Comparison of ENCODE assay signal across 8 mouse cellular contexts in genomic region chr11:98447475-98447834, GRCm38 (mm10). TPM values are rescaled to one million over a fixed set of nuclear protein-coding genes. Genes with fewer than 3 reads are reported as not detected.
A peak's percentile ranks its signal among the peaks of the same experiment; 100 is the strongest.
DNase-seq lines count a peak whose midpoint lies in the region; ATAC-seq and TF ChIP-seq lines count a peak whose summit lies in the region.

No protein-coding gene starts in this region.

- H3K4me2 ChIP-seq in limb, embryonic 11.5 days (ENCODE audit: low read depth, severe bottlenecking) = no peak overlapping the region; the same call in 1 of the 2 replicates
- H3K4me2 ChIP-seq in neural tube, embryonic 15.5 days = peak overlapping the region; percentile 30

- no peaks in the 10 kb centered on the region for H3K36me3 ChIP-seq in limb, embryonic 11.5 days (ENCODE audit: control insufficient read depth, insufficient read depth, low read length)
- no peaks in the 10 kb centered on the region for H3K36me3 ChIP-seq in neural tube, embryonic 15.5 days

- no peak for TF ChIP-seq CTCF in cerebellum, adult 2 months (IDR thresholded peaks at IDR 0.05; ENCODE audit: borderline replicate concordance, insufficient read depth, low read depth, low read length)
- no peak for TF ChIP-seq CTCF in lung, adult 2 months (IDR thresholded peaks at IDR 0.05; ENCODE audit: insufficient read depth, low read length)

- H3K9me3 ChIP-seq in limb, embryonic 11.5 days (ENCODE audit: control insufficient read depth, low read length) = no peaks in the 10 kb centered on the region
- H3K9me3 ChIP-seq in neural tube, embryonic 15.5 days (replicated peaks) = no peaks in the 10 kb centered on the region

- H3K27me3 ChIP-seq in cerebellum, adult 2 months (ENCODE audit: control insufficient read depth, insufficient read depth, low read length) = no peaks in the 10 kb centered on the region
- peaks cover 14% of the 10 kb centered on the region; the same call in 1 of the 2 replicates for H3K27me3 ChIP-seq in limb, embryonic 11.5 days (ENCODE audit: control insufficient read depth, insufficient read depth, low read length)
- peaks cover 37% of the 10 kb centered on the region for H3K27me3 ChIP-seq in neural tube, embryonic 15.5 days (replicated peaks)

- peak overlapping the region; percentile 76 for H3K4me3 ChIP-seq in cerebellum, adult 2 months (replicated peaks; ENCODE audit: insufficient read depth, low read depth, low read length)
- H3K4me3 ChIP-seq in lung, adult 2 months (replicated peaks; ENCODE audit: extremely low read depth, low read depth, low read length) = peak overlapping the region; percentile 72
- H3K4me3 ChIP-seq in limb, embryonic 11.5 days (ENCODE audit: low read depth, low read length) = peak overlapping the region; percentile 17; the same call in 1 of the 2 replicates
- peak overlapping the region; percentile 4; the same call in 1 of the 2 replicates for H3K4me3 ChIP-seq in neural tube, embryonic 15.5 days (replicated peaks)

- peaks cover 18% of the 10 kb centered on the region for H3K4me1 ChIP-seq in cerebellum, adult 2 months (ENCODE audit: control insufficient read depth, insufficient read depth, low read length)
- H3K4me1 ChIP-seq in lung, adult 2 months (ENCODE audit: control insufficient read depth, insufficient read depth, low read length) = no peaks in the 10 kb centered on the region; the same call in 1 of the 2 replicates
- peaks cover 5% of the 10 kb centered on the region; the same call in 1 of the 2 replicates for H3K4me1 ChIP-seq in limb, embryonic 11.5 days (ENCODE audit: control insufficient read depth, insufficient read depth, low read length)
- peaks cover 10% of the 10 kb centered on the region; the same call in 1 of the 2 replicates for H3K4me1 ChIP-seq in neural tube, embryonic 15.5 days

- DNase-seq in cerebellum, adult 2 months = no peak
- DNase-seq in cerebellum, adult 11 months = no peak
- no peak for DNase-seq in lung, adult 2 months
- DNase-seq in lung, postnatal 10 days = no peak
- no peak for DNase-seq in limb, embryonic 11.5 days (ENCODE audit: low spot score)
- DNase-seq in layer of hippocampus, postnatal 14 days (ENCODE audit: low spot score in 2 of 2) = no peak
- DNase-seq in thymus, postnatal 10 days (ENCODE audit: low spot score in 2 of 2) = no peak

- no peak overlapping the region for H3K9ac ChIP-seq in limb, embryonic 11.5 days (ENCODE audit: low read length)
- no peak overlapping the region for H3K9ac ChIP-seq in neural tube, embryonic 15.5 days (replicated peaks)

- TF ChIP-seq POLR2A in cerebellum, adult 2 months (IDR thresholded peaks at IDR 0.05; ENCODE audit: borderline replicate concordance, insufficient read depth, low read length) = no peak
- no peak for TF ChIP-seq POLR2A in lung, adult 2 months (IDR thresholded peaks at IDR 0.05; ENCODE audit: borderline replicate concordance, extremely low read depth, low read depth, low read length)

- no peak overlapping the region for H3K27ac ChIP-seq in cerebellum, adult 2 months (ENCODE audit: insufficient read depth, low read length)
- no peak overlapping the region for H3K27ac ChIP-seq in limb, embryonic 11.5 days (replicated peaks; ENCODE audit: low read depth, low read length)
- H3K27ac ChIP-seq in neural tube, embryonic 15.5 days (replicated peaks) = no peak overlapping the region

- ATAC-seq in limb, embryonic 11.5 days (ENCODE audit: insufficient number of reproducible peaks, low FRiP score, low TSS enrichment, low read depth) = no peak
- ATAC-seq in neural tube, embryonic 15.5 days (ENCODE audit: low FRiP score) = no peak

- 23% methylated on average over 7 of the region's 7 CpGs for WGBS in cerebellum, adult 2 months
- WGBS in lung, adult 2 months = 26% methylated on average over 7 of the region's 7 CpGs
- whole genome bisulfite sequencing in limb, embryonic 11.5 days = 14% methylated on average over 7 of the region's 7 CpGs
- 28% methylated on average over 7 of the region's 7 CpGs for WGBS in neural tube, embryonic 15.5 days

RNA-seq across cellular contexts. Expression of gene Grb7, which starts 1.3 kb away (rescaled TPM):
- polyA plus RNA-seq in cerebellum, adult 2 months (2012; rRNA removed) = 15.8 and 19.9 TPM in 2 replicates
- polyA plus RNA-seq in lung, adult 2 months (2012; rRNA removed) = 48.0 and 48.9 TPM in 2 replicates
- polyA plus RNA-seq in limb, embryonic 11.5 days (2014; fragmentation: Nextera tagmentation; extraction: Ambion mirVana) = 5.3 and 6.7 TPM in 2 replicates
- 1.1 and 8.3 TPM in 2 replicates for polyA plus RNA-seq in neural tube, embryonic 15.5 days (2015; fragmentation: Nextera tagmentation; extraction: Ambion mirVana)
- 1 to 10 TPM; 1.1 to 1.6 TPM for total RNA-seq in layer of hippocampus, postnatal 14 days (2021)

RNA-seq across cellular contexts. Expression of gene Mien1, which starts 8.7 kb away (rescaled TPM):
- 182 and 183 TPM in 2 replicates for polyA plus RNA-seq in cerebellum, adult 2 months (2012; rRNA removed)
- 44.8 and 58.0 TPM in 2 replicates for polyA plus RNA-seq in lung, adult 2 months (2012; rRNA removed)
- 75.4 and 78.3 TPM in 2 replicates for polyA plus RNA-seq in limb, embryonic 11.5 days (2014; fragmentation: Nextera tagmentation; extraction: Ambion mirVana)
- 243 and 278 TPM in 2 replicates for polyA plus RNA-seq in neural tube, embryonic 15.5 days (2015; fragmentation: Nextera tagmentation; extraction: Ambion mirVana)
- total RNA-seq in layer of hippocampus, postnatal 14 days (2021) = 100 to 1,000 TPM in 1 of 2 experiments, 10 to 100 TPM in 1; 87.7 to 102 TPM

RNA-seq across cellular contexts. Expression of gene Erbb2, which starts 35.2 kb away (rescaled TPM):
- 1.6 and 1.8 TPM in 2 replicates for polyA plus RNA-seq in cerebellum, adult 2 months (2012; rRNA removed)
- polyA plus RNA-seq in lung, adult 2 months (2012; rRNA removed) = 31.7 and 33.8 TPM in 2 replicates
- polyA plus RNA-seq in limb, embryonic 11.5 days (2014; fragmentation: Nextera tagmentation; extraction: Ambion mirVana) = 29.6 and 30.5 TPM in 2 replicates
- 7.3 and 9.4 TPM in 2 replicates for polyA plus RNA-seq in neural tube, embryonic 15.5 days (2015; fragmentation: Nextera tagmentation; extraction: Ambion mirVana)
- 1 to 10 TPM; 2.4 to 2.9 TPM for total RNA-seq in layer of hippocampus, postnatal 14 days (2021)

RNA-seq across cellular contexts. Expression of gene Pgap3, which starts 47.2 kb away (rescaled TPM):
- polyA plus RNA-seq in cerebellum, adult 2 months (2012; rRNA removed) = 13.2 and 14.1 TPM in 2 replicates
- polyA plus RNA-seq in lung, adult 2 months (2012; rRNA removed) = 26.6 and 28.1 TPM in 2 replicates
- 6.3 and 9.5 TPM in 2 replicates for polyA plus RNA-seq in limb, embryonic 11.5 days (2014; fragmentation: Nextera tagmentation; extraction: Ambion mirVana)
- polyA plus RNA-seq in neural tube, embryonic 15.5 days (2015; fragmentation: Nextera tagmentation; extraction: Ambion mirVana) = 7.4 and 9.6 TPM in 2 replicates
- total RNA-seq in layer of hippocampus, postnatal 14 days (2021) = 10 to 100 TPM; 10.0 to 10.1 TPM

Comparison
In these comparisons a context has a peak if more than half of its experiments do, and no peak if none do; other contexts are left out.
1. H3K4me3 ChIP-seq: peak in every context shown above with its lines; median percentile 76 in cerebellum, adult 2 months; 72 in lung, adult 2 months; 17 in limb, embryonic 11.5 days; 4 in neural tube, embryonic 15.5 days.